Mouse (Mus musculus) midbrain, embryonic 16.5 days (tissue): ENCODE measurements around the gene Pcare. TPM values are rescaled to one million over a fixed set of nuclear protein-coding genes. Genes with fewer than 3 reads are reported as not detected.
"Not testable (repeated sequence)": the region's sequence is repeated elsewhere in the genome, so short reads cannot be mapped to it uniquely, and the experiment has no call there.

Experiments
- ATAC-seq: fragments of 200-750 bp; cut with Nextera tagmentation; 2 replicates; pipeline ENCODE4 v1.8.0; 2017; ENCODE audit warnings: moderate TSS enrichment
- H3K27ac ChIP-seq: fragments of 300-500 bp; sonication (generic); 2 replicates; pipeline ENCODE4 v1.5.1; 2014; ENCODE audit warnings: mild to moderate bottlenecking, low read length, mixed read lengths
- H3K27me3 ChIP-seq: fragments of 300-500 bp; sonication (generic); 2 replicates; pipeline ENCODE4 v1.6.1; 2014; ENCODE audit warnings: low read depth, low read length, mixed read lengths; ENCODE audit not compliant: control insufficient read depth, insufficient read depth
- H3K36me3 ChIP-seq: fragments of 300-500 bp; sonication (generic); 2 replicates; pipeline ENCODE4 v1.6.1; 2014; ENCODE audit warnings: mild to moderate bottlenecking, low read length, moderate library complexity, mixed read lengths; ENCODE audit not compliant: control insufficient read depth, insufficient read depth
- H3K4me1 ChIP-seq: fragments of 300-500 bp; sonication (generic); 2 replicates; pipeline ENCODE4 v1.6.1; 2014; ENCODE audit warnings: mild to moderate bottlenecking, low read length, mixed read lengths; ENCODE audit not compliant: control insufficient read depth, insufficient read depth
- H3K4me2 ChIP-seq: fragments of 300-500 bp; sonication (generic); 2 replicates; pipeline ENCODE4 v1.6.1; 2014; ENCODE audit warnings: mild to moderate bottlenecking, low read length, mixed read lengths
- H3K4me3 ChIP-seq: fragments of 300-500 bp; sonication (generic); 2 replicates; pipeline ENCODE4 v1.5.1; 2014; ENCODE audit warnings: low read depth, mild to moderate bottlenecking, low read length, moderate library complexity, mixed read lengths
- H3K9ac ChIP-seq: fragments of 300-500 bp; sonication (generic); 2 replicates; pipeline ENCODE4 v1.6.1; 2014; ENCODE audit warnings: low read depth, low read length, mixed read lengths
- H3K9me3 ChIP-seq: fragments of 300-500 bp; sonication (generic); replicated peaks from 2 replicates; pipeline ENCODE4 v1.6.1; 2014; ENCODE audit warnings: mild to moderate bottlenecking, low read length, mixed read lengths; ENCODE audit not compliant: control insufficient read depth, poor library complexity, severe bottlenecking
- WGBS: fragments of 180-500 bp; shearing (Covaris S2); extraction: QIAGEN DNeasy Blood & Tissue Kit; methylation state at CpG from one replicate; pipeline ENCODE4 v1.1.7; 2014; 5-methylcytosine and 5-hydroxymethylcytosine counted together
- polyA plus RNA-seq: library from polyadenylated mRNA; unstranded; fragments of >200 nt; fragmentation: Nextera tagmentation; extraction: Ambion mirVana; gene quantifications from 2 replicates; pipeline ENCODE4 v1.2.1, GENCODE M21; 2015

Gene Pcare
- polyA plus RNA-seq, 1 experiment from 2014 or later = not detected

GRCm38 (mm10) chr17:71780490-71780889 lies 27.8 kb upstream of the Pcare start:
- Histone ChIP-seq H3K4me2 (no peak overlapping the region), H3K4me3 (no peak overlapping the region), H3K27me3 (no peaks in the 10 kb centered on the region), H3K36me3 (no peaks in the 10 kb centered on the region), H3K9ac (no peak overlapping the region), H3K9me3 (peaks cover 7% of the 10 kb centered on the region; the same call in 1 of the 2 replicates), H3K4me1 (peaks cover 19% of the 10 kb centered on the region), H3K27ac (no peak overlapping the region)
- no peak for ATAC-seq
- WGBS = 98% methylated on average over 2 of the region's 2 CpGs

- Histone ChIP-seq H3K27ac (no peak overlapping the region), H3K9me3 (peaks cover 7% of the 10 kb centered on the region; the same call in 1 of the 2 replicates), H3K36me3 (no peaks in the 10 kb centered on the region), H3K4me3 (no peak overlapping the region), H3K27me3 (no peaks in the 10 kb centered on the region), H3K4me2 (no peak overlapping the region), H3K4me1 (peaks cover 9% of the 10 kb centered on the region), H3K9ac (no peak overlapping the region)
- WGBS = 77% methylated on average over 3 of the region's 3 CpGs
- ATAC-seq = no peak
Observed at GRCm38 (mm10) chr17:71778696-71779095, 26.0 kb upstream of the Pcare start.

GRCm38 (mm10) chr17:71775279-71775678 lies 22.6 kb upstream of the Pcare start:
- H3K4me1 ChIP-seq = no peaks in the 10 kb centered on the region
- no peak overlapping the region for H3K27ac ChIP-seq
- H3K4me3 ChIP-seq = no peak overlapping the region
- no peak for ATAC-seq
- no peaks in the 10 kb centered on the region for H3K27me3 ChIP-seq
- WGBS = 72% methylated on average over 4 of the region's 4 CpGs
- peaks cover 7% of the 10 kb centered on the region; the same call in 1 of the 2 replicates for H3K9me3 ChIP-seq
- no peak overlapping the region for H3K4me2 ChIP-seq
- H3K9ac ChIP-seq = no peak overlapping the region
- no peaks in the 10 kb centered on the region for H3K36me3 ChIP-seq

GRCm38 (mm10) chr17:71774173-71774572 lies 21.5 kb upstream of the Pcare start:
- Histone ChIP-seq H3K9ac (no peak overlapping the region), H3K4me3 (no peak overlapping the region), H3K27me3 (no peaks in the 10 kb centered on the region), H3K4me2 (no peak overlapping the region), H3K9me3 (peaks cover 7% of the 10 kb centered on the region; the same call in 1 of the 2 replicates), H3K4me1 (no peaks in the 10 kb centered on the region), H3K27ac (no peak overlapping the region), H3K36me3 (no peaks in the 10 kb centered on the region)
- no peak for ATAC-seq
- 64% methylated on average over 4 of the region's 4 CpGs for WGBS

- H3K4me1 ChIP-seq = no peaks in the 10 kb centered on the region
- no peak overlapping the region for H3K27ac ChIP-seq
- no peak overlapping the region for H3K4me3 ChIP-seq
- no peak for ATAC-seq
- H3K9me3 ChIP-seq = no peaks in the 10 kb centered on the region
- H3K9ac ChIP-seq = no peak overlapping the region
- 95% methylated on average over 3 of the region's 3 CpGs for WGBS
- H3K27me3 ChIP-seq = no peaks in the 10 kb centered on the region
- no peaks in the 10 kb centered on the region for H3K36me3 ChIP-seq
- H3K4me2 ChIP-seq = no peak overlapping the region
Observed at GRCm38 (mm10) chr17:71770696-71771095, 18.0 kb upstream of the Pcare start.

- 0 out of 2 replicates have a peak, but pooled peaks have one; percentile 42 for ATAC-seq
- 8% methylated on average over 6 of the region's 6 CpGs for WGBS
- no peak overlapping the region for H3K27ac ChIP-seq
- H3K4me2 ChIP-seq = no peak overlapping the region
- H3K9ac ChIP-seq = no peak overlapping the region
- no peaks in the 10 kb centered on the region for H3K9me3 ChIP-seq
- no peaks in the 10 kb centered on the region for H3K27me3 ChIP-seq
- H3K4me1 ChIP-seq = no peaks in the 10 kb centered on the region
- H3K36me3 ChIP-seq = no peaks in the 10 kb centered on the region
- no peak overlapping the region for H3K4me3 ChIP-seq
Observed at GRCm38 (mm10) chr17:71769564-71769963, 16.9 kb upstream of the Pcare start.

GRCm38 (mm10) chr17:71768173-71768572 lies 15.5 kb upstream of the Pcare start, which contains the start of gene Clip4:
Clip4 (plus strand) TSS chr17:71768473.
- 75% methylated on average over 1 of the region's 1 CpGs for WGBS

GRCm38 (mm10) chr17:71760536-71760935 lies 7.8 kb upstream of the Pcare start:
- no peak for ATAC-seq
- no peak overlapping the region for H3K27ac ChIP-seq

More at GRCm38 (mm10) chr17:71768173-71768572, 15.5 kb upstream of the Pcare start, which contains the start of gene Clip4:
- not testable (repeated sequence) for H3K9me3 ChIP-seq, H3K27ac ChIP-seq, H3K4me3 ChIP-seq, H3K27me3 ChIP-seq, H3K4me1 ChIP-seq, H3K4me2 ChIP-seq, H3K36me3 ChIP-seq, ATAC-seq, H3K9ac ChIP-seq

GRCm38 (mm10) chr17:71749616-71750168 lies 3.0 kb downstream of the Pcare start:
- Histone ChIP-seq H3K4me2 (no peak overlapping the region), H3K9me3 (no peaks in the 10 kb centered on the region), H3K27me3 (no peaks in the 10 kb centered on the region), H3K4me1 (peaks cover 4% of the 10 kb centered on the region; the same call in 1 of the 2 replicates), H3K4me3 (no peak overlapping the region), H3K27ac (no peak overlapping the region), H3K36me3 (no peaks in the 10 kb centered on the region), H3K9ac (no peak overlapping the region)
- 86% methylated on average over 9 of the region's 9 CpGs for WGBS
- ATAC-seq = no peak

More at GRCm38 (mm10) chr17:71760536-71760935, 7.8 kb upstream of the Pcare start:
- Histone ChIP-seq H3K4me1 (no peaks in the 10 kb centered on the region), H3K27me3 (no peaks in the 10 kb centered on the region), H3K4me2 (no peak overlapping the region), H3K4me3 (no peak overlapping the region), H3K9ac (no peak overlapping the region), H3K9me3 (no peaks in the 10 kb centered on the region), H3K36me3 (no peaks in the 10 kb centered on the region)
- WGBS = 79% methylated on average over 7 of the region's 7 CpGs
